27 mouse cellular contexts compared by ENCODE assay signal in the genomic region with DNA sequence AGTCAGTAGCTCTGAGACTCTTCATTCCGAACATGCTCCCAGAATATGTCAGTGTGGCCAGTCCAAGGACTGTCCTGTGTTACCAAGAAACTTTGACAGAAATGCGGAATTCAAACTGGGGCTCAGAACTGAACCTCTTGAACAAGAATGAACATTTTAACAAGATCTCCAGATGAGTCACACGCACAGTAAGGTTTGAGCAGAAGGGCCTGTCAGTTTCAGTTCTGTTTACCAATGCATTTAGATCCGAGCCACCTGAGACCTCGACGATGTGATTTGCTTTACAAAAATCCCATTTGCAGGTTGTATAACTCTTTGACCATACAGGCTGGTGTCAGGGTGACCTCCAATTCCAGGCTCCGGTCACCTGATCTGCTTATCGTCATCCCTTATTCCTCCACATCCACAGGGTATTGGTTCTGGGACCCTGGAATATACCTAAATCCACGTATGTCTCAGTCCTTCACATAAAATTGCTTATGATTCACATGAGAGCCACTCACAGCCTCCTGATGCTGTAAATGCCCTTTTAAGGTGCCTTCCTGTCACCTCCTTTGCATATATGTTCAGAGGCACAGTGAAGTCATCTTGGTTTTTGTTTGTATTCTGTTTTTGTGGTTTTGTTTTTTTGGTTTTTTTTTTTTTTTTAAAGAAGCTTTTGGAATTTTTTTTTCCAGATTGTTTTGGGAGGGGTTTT.
"Had no signal": no experiment of that assay in that cellular context is flagged by ENCODE, and none has a peak within 500 bp of the region (broad histone marks: within the 10 kb centered on the region; RNA-seq: fewer than 3 reads in every experiment).

No protein-coding gene starts in this region.

- H3K4me2 ChIP-seq: heart, embryonic 11.5 days; heart, embryonic 13.5 days; heart, embryonic 15.5 days; hindbrain, embryonic 13.5 days; hindbrain, embryonic 15.5 days; kidney, embryonic 15.5 days; limb, embryonic 12.5 days; liver, embryonic 11.5 days; liver, embryonic 13.5 days; liver, embryonic 15.5 days had no signal

- DNase-seq: gastrocnemius, postnatal 14 days; gastrocnemius, postnatal 36 days; heart, adult 11 months; heart, adult 2 months; heart, postnatal 14 days; heart, postnatal 36 days; kidney, adult 11 months; kidney, adult 2 months; kidney, adult 9 months; kidney, postnatal 14 days; kidney, postnatal 36 days; liver; liver, embryonic 13.5 days; liver, postnatal 0 days had no signal

- ATAC-seq: intestine, embryonic 16.5 days; liver, postnatal 0 days had no signal

- H3K27me3 ChIP-seq: hindbrain, embryonic 15.5 days had no signal

- H3K4me3 ChIP-seq: heart, adult 2 months; heart, embryonic 13.5 days; heart, embryonic 15.5 days; hindbrain, embryonic 13.5 days; hindbrain, embryonic 15.5 days; kidney, embryonic 15.5 days; left cerebral cortex, adult 2 months; limb, embryonic 10.5 days; limb, embryonic 12.5 days; liver, embryonic 13.5 days; liver, embryonic 15.5 days had no signal

- H3K36me3 ChIP-seq: heart, embryonic 13.5 days; heart, embryonic 15.5 days; hindbrain, embryonic 13.5 days; hindbrain, embryonic 15.5 days; kidney, embryonic 15.5 days; limb, embryonic 10.5 days; limb, embryonic 12.5 days; liver, embryonic 13.5 days; liver, embryonic 15.5 days had no signal

- H3K4me1 ChIP-seq: heart, embryonic 15.5 days; hindbrain, embryonic 13.5 days; hindbrain, embryonic 15.5 days; limb, embryonic 12.5 days had no signal

- H3K9me3 ChIP-seq: heart, embryonic 13.5 days; heart, embryonic 15.5 days; hindbrain, embryonic 13.5 days; hindbrain, embryonic 15.5 days; kidney, embryonic 15.5 days; limb, embryonic 10.5 days; limb, embryonic 12.5 days; liver, embryonic 13.5 days; liver, embryonic 15.5 days had no signal

- H3K27ac ChIP-seq: heart, adult 2 months; heart, embryonic 13.5 days; heart, embryonic 15.5 days; hindbrain, embryonic 13.5 days; hindbrain, embryonic 15.5 days; kidney, embryonic 15.5 days; kidney, postnatal 0 days; left cerebral cortex, adult 2 months; limb, embryonic 10.5 days; limb, embryonic 12.5 days; liver, embryonic 13.5 days; liver, embryonic 15.5 days had no signal

- H3K9ac ChIP-seq: heart, embryonic 13.5 days; heart, embryonic 15.5 days; hindbrain, embryonic 13.5 days; hindbrain, embryonic 15.5 days; kidney, embryonic 15.5 days; limb, embryonic 12.5 days; liver, embryonic 13.5 days; liver, embryonic 15.5 days; liver, postnatal 0 days had no signal
